Mouse (Mus musculus): Measurements from ENCODE around the gene Erich2. TPM values are rescaled to one million over a fixed set of nuclear protein-coding genes. Genes with fewer than 3 reads are reported as not detected.

Gene Erich2
- polyA plus RNA-seq, 1 experiment from 2014 or later: 1.5 TPM

Other genes with a start within 250 kb of the Erich2 start
- 0.58 TPM in 2 replicates for gene Sp5, start 33.9 kb upstream of the Erich2 start, polyA plus RNA-seq (2015; fragmentation: Nextera tagmentation; extraction: Ambion mirVana)
- 0.16 and 0.49 TPM in 2 replicates for gene Gad1, start 44.3 kb downstream of the Erich2 start, polyA plus RNA-seq (2015; fragmentation: Nextera tagmentation; extraction: Ambion mirVana)
- gene Gorasp2, start 152.8 kb downstream of the Erich2 start, polyA plus RNA-seq (2015; fragmentation: Nextera tagmentation; extraction: Ambion mirVana): 163 and 172 TPM in 2 replicates
- 3.7 and 4.1 TPM in 2 replicates for gene Gm26558, start 153.3 kb downstream of the Erich2 start, polyA plus RNA-seq (2015; fragmentation: Nextera tagmentation; extraction: Ambion mirVana)

Data from intestine, embryonic 15.5 days (tissue).